Mouse (Mus musculus): Measurements from ENCODE around the gene Cptp.

The Cptp gene

GRCm38 (mm10) chr4:155888181-155888580 is 18.9 kb upstream of the Cptp start:
- DNase-seq (ENCODE audit: low read depth, low spot score), result no peak

DNA sequence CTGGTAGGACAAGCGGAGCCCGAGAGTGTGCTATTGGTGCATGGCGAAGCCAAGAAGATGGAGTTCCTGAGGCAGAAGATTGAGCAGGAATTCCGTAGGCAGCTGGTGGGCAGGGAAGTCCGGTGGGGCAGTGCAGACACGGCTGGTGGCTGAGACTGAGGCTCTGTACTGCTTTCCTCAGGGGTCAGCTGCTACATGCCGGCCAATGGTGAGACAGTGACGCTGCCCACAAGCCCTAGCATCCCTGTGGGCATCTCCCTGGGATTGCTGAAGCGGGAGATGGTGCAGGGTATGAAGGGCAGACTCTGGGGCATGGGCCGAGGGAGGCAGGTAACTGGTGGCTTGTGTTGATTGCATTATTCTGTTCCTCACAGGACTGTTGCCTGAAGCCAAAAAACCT is 18.4 kb upstream of the Cptp start:
- no peak for DNase-seq (ENCODE audit: low read depth, low spot score)

GRCm38 (mm10) chr4:155886330-155886729 is 17.1 kb upstream of the Cptp start:
- no peak for DNase-seq (ENCODE audit: low read depth, low spot score)

DNA sequence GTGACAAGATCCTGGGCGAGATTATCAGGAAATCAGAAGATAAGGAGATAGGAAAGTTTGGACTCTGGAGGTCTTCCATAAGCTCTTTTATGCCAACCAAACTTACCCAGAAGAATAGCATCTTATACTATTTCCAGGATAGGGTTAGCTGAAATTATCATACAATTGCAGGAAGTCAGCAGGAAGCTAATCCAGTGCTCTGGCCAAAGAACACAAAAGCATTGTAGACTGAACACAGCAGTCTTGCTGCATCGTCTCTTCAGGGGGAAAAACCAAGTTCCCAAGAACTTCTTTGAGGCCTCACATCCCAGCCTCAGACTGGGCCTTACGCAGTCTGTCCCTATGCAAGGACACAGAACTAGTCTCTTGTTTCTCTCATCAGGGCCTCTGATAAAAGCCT is 14.3 kb upstream of the Cptp start:
- no peak for DNase-seq (ENCODE audit: low read depth, low spot score)

- no peak for DNase-seq (ENCODE audit: low read depth, low spot score)
Observed at GRCm38 (mm10) chr4:155871404-155871803, 2.2 kb upstream of the Cptp start.

DNA sequence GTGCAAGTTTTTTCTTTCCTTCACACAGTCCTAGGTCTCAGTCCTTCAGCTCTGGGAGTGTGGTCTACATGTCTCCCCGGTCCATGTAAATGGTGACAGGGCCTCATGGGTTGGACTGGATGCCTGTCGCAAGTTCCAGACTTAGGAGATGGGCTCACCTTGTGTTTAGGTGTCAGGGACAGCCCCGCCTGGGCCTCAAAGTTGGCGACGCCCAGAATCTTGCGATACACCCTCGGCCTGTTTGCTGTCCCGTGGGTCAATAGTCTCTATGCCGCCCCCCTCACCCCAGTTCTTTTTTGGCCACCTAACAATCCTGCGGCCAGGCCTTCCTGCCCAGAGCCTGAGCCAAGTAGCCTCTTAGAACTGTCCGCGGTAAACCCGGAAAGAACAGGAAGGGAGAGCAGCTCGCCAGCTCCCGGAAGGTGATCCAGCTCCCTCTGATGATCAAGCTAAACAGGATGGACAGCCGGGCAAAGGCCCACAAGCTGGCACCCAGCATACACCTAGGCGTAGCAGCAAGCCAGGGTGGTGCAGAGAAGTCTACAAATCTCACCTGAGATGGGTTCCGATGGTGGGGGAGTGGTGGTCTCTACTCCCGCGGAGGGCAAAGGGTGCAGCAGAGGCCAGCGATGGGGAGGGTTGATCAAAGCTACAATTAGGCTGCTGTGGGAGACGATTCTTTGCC is 484 bp downstream of the Cptp start:
- no peak for DNase-seq (ENCODE audit: low read depth, low spot score)

- no peak for DNase-seq (ENCODE audit: low read depth, low spot score)
Observed at GRCm38 (mm10) chr4:155863001-155863400, 6.2 kb downstream of the Cptp start, which contains the start of gene Tas1r3. Gene Tas1r3, minus strand, starts transcription at chr4:155863362.

- DNase-seq (ENCODE audit: low read depth, low spot score), result no peak
Observed at GRCm38 (mm10) chr4:155861787-155862186, 7.5 kb downstream of the Cptp start.

DNA sequence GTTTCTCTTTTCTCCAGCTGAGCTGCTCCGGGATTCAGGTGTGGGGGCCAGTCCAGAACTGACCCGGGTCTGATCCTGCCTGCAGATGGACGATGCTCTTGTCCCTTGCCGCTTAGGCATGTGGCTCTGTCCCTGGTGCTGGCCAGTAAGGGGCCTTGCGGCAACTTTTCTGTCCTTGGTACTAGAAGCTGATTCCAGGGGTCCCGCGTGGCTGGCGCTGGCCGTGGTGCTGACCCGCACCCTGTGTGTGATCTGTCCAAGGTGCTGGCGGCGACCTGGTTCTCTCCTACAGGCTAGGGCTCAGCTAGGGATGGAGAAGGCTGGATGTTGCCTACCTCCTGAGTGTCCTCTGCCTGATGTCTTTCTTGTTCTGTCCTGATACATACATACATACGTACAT is 9.9 kb downstream of the Cptp start:
- DNase-seq (ENCODE audit: low read depth, low spot score), result peak; percentile 60

DNA sequence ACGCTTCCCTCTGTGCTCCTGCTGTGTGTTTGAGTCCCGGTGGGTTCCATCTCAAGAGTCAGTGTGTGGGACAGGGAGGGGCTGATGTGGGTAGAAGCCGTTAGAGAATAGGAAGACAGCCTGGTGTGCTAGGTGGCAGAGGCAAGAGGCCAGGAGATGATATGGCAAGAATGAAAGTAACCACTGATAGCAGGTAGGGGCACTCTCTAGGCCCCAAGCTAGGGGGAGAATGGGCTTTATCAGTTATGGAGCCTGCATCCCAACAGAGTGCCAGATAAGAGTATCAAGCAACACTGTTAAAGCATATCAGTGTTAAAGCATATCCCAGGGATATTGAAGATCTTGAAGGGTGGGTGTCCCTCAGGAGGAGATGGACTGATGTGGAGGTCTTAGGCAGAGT is 12.4 kb downstream of the Cptp start:
- DNase-seq (ENCODE audit: low read depth, low spot score), result no peak

- DNase-seq (ENCODE audit: low read depth, low spot score), result no peak
Observed at GRCm38 (mm10) chr4:155856071-155856470, 13.2 kb downstream of the Cptp start.

DNA sequence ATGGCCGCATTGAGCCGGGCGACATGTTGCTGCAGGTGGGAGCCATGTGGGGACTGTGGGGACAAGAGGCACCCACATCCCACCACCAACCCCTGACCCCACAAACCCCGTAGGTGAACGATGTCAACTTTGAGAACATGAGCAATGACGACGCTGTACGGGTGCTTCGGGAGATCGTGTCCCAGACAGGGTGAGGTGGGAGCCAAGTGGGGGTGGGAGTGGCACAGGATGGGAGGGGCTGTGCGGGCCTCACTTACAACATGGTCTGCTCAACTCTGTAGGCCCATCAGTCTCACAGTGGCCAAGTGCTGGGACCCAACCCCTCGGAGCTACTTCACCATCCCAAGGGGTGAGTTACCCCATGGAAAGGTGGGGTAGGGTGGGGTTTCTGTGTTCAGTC is 14.2 kb downstream of the Cptp start:
- no peak for DNase-seq (ENCODE audit: low read depth, low spot score)

DNA sequence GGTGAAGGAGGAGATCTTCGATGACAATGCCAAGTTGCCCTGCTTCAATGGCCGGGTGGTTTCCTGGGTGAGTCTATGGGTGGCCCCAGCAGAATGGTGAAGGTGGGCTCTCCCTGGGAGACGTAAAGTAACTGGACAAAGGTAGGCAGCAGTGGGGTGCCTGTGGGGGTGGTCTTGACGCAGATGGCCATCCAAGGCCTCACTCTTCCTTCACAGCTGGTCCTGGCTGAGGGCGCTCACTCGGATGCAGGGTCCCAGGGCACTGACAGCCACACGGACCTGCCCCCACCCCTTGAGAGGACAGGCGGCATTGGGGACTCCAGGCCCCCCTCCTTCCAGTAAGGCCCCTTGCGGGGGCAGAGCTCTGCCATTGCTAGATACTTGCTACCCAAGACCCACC is 15.8 kb downstream of the Cptp start:
- no peak for DNase-seq (ENCODE audit: low read depth, low spot score)

DNA sequence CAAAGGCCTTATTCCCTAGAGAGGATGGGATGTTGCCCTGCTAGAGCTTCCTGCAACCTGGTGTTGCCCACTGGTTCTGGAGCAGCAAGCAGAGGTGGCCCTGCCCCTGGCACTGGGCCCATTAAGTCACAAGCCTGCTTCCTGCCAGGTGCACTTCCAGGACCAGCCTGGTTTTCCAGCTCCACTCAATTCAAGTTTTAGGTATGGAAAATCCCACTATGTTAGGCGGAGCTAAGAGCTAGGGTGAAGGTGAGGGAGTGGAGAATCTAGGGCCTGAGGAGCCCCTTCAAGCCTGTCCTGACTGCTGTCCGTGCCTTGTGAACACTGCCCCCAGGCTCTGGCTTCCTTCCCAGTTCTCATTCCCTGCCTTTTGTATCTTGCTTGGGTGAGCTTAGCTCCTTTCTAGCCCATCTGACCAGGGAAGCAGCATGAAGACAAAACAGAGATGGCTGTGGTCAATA is 17.3 kb downstream of the Cptp start:
- no peak for DNase-seq (ENCODE audit: low read depth, low spot score)

GRCm38 (mm10) chr4:155851368-155851767 is 17.9 kb downstream of the Cptp start:
- DNase-seq (ENCODE audit: low read depth, low spot score), result no peak

- DNase-seq (ENCODE audit: low read depth, low spot score), result no peak
Observed at GRCm38 (mm10) chr4:155849792-155850451, 19.3 kb downstream of the Cptp start.

DNA sequence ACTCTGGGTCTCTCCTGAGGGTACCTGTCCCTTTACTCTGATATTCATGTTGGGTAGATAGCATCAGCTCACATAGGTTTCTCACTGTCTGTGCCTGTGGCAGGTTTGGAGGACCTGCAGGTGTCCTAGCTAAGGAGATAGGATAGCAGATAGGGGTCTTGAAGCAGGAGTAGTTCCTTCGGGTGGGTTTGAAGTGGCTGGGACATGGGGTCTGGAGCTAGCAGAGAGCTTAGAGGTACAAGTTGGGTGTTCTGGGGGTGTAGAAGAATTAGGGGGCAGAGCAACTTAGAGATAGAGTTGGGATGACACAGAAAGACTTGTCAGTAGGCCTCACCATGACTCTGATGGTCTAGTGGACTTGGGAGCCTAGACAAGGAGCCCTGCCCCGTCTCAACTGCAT is 19.8 kb downstream of the Cptp start:
- DNase-seq (ENCODE audit: low read depth, low spot score), result no peak

- no peak for DNase-seq (ENCODE audit: low read depth, low spot score)
Observed at GRCm38 (mm10) chr4:155848434-155849095, 20.7 kb downstream of the Cptp start.

GRCm38 (mm10) chr4:155847591-155848352 is 21.5 kb downstream of the Cptp start:
- DNase-seq (ENCODE audit: low read depth, low spot score), result no peak

DNA sequence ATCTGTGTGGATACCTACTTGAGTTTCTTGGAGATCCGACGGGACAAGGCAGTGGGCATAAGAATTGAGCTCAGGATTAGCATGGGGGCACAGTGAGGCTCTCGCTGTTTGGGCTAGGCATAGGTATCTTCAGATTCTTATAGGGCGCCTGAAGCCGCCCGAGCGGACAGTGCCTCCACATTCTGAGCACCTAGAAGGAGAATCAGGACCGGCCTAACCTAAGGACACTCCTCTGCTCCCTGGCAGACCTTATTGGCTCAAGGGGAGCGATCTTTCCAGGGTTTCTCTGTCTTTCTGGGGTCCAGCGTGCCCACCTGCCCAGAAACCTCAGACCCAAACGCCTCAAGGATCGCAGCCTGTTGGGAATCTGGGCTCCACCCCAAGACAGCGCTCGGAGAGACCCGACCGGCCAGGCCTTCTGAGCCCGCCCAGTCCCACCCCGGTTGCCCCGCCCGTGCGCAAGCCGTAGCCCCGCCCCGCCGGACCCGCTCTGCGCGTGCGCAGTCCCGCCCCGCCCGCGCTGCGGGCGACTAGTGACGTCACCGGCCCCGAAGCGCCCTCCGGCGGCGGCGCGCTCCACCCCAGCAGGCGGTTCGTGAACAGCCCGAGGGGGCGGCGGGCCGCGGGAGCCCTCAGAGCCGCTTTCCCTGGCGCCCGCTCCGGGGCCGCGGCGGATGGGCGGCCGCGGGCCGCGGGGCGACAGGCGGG is 22.2 kb downstream of the Cptp start, which contains the start of gene Dvl1:
Dvl1 (plus strand) TSS at position 532 of the 708 bp plus-strand sequence.
- DNase-seq (ENCODE audit: low read depth, low spot score), result peak; percentile 83

GRCm38 (mm10) chr4:155843231-155843630 is 26.0 kb downstream of the Cptp start:
- DNase-seq (ENCODE audit: low read depth, low spot score), result no peak
